Mouse (Mus musculus): Measurements from ENCODE around the gene Ccpg1os. TPM values are rescaled to one million over a fixed set of nuclear protein-coding genes. Genes with fewer than 3 reads are reported as not detected.

Ccpg1os gene
- total RNA-seq, 2 experiments from 2014 or later = 6.9 to 7.8 TPM

GRCm38 (mm10) chr9:72988706-72989105, 3.5 kb upstream of the Ccpg1os start:
- intact Hi-C loops (cut with DNase I) = no loop called here
- DNase-seq (ENCODE audit: low spot score) = no peak

- intact Hi-C loops (cut with DNase I) = loop anchor here (2.0 kb wide), 1 partner anchor 51 kb away; no protein-coding TSS in a partner anchor
- DNase-seq (ENCODE audit: low spot score) = no peak
Measured at GRCm38 (mm10) chr9:72987703-72988102, 2.5 kb upstream of the Ccpg1os start.

GRCm38 (mm10) chr9:72983066-72983465, 2.1 kb downstream of the Ccpg1os start:
- no peak for DNase-seq (ENCODE audit: low spot score)
- intact Hi-C loops (cut with DNase I) = no loop called here

- DNase-seq (ENCODE audit: low spot score) = no peak
- intact Hi-C loops (cut with DNase I) = no loop called here
Measured at GRCm38 (mm10) chr9:72975242-72975641, 9.9 kb downstream of the Ccpg1os start.

- no peak for DNase-seq (ENCODE audit: low spot score)
- intact Hi-C loops (cut with DNase I) = no loop called here
Measured at GRCm38 (mm10) chr9:72974734-72975133, 10.4 kb downstream of the Ccpg1os start.

GRCm38 (mm10) chr9:72972984-72973383, 12.2 kb downstream of the Ccpg1os start:
- no peak for DNase-seq (ENCODE audit: low spot score)
- intact Hi-C loops (cut with DNase I) = no loop called here

GRCm38 (mm10) chr9:72972435-72972834, 12.7 kb downstream of the Ccpg1os start:
- no peak for DNase-seq (ENCODE audit: low spot score)
- intact Hi-C loops (cut with DNase I) = no loop called here

GRCm38 (mm10) chr9:72969874-72970273, 15.3 kb downstream of the Ccpg1os start:
- no peak for DNase-seq (ENCODE audit: low spot score)
- intact Hi-C loops (cut with DNase I) = loop anchor here (2.0 kb wide), 1 partner anchor 121 kb away; no protein-coding TSS in a partner anchor

- DNase-seq (ENCODE audit: low spot score) = peak; percentile 12
- intact Hi-C loops (cut with DNase I) = loop anchor here (2.0 kb wide), 1 partner anchor 122 kb away; no protein-coding TSS in a partner anchor
Measured at GRCm38 (mm10) chr9:72968349-72969061, 16.7 kb downstream of the Ccpg1os start.

- DNase-seq (ENCODE audit: low spot score) = no peak
Measured at GRCm38 (mm10) chr9:72961959-72962358, 23.2 kb downstream of the Ccpg1os start.

GRCm38 (mm10) chr9:72961346-72961745, 23.8 kb downstream of the Ccpg1os start:
- DNase-seq (ENCODE audit: low spot score) = no peak
- intact Hi-C loops (cut with DNase I) = no loop called here

More at GRCm38 (mm10) chr9:72961959-72962358, 23.2 kb downstream of the Ccpg1os start:
- intact Hi-C loops (cut with DNase I) = no loop called here

- DNase-seq (ENCODE audit: low spot score) = peak; percentile 52
- intact Hi-C loops (cut with DNase I) = no loop called here
Measured at GRCm38 (mm10) chr9:72958521-72959450, 26.4 kb downstream of the Ccpg1os start, which contains the start of the genes Dyx1c1 and Gm44503. Dyx1c1 (plus strand) TSS chr9:72958785. Gm44503 (plus strand) TSS chr9:72958852.

- intact Hi-C loops (cut with DNase I) = no loop called here
- no peak for DNase-seq (ENCODE audit: low spot score)
Measured at GRCm38 (mm10) chr9:72955546-72955945, 29.6 kb downstream of the Ccpg1os start.

GRCm38 (mm10) chr9:72954746-72955145, 30.4 kb downstream of the Ccpg1os start:
- DNase-seq (ENCODE audit: low spot score) = no peak
- intact Hi-C loops (cut with DNase I) = no loop called here

- intact Hi-C loops (cut with DNase I) = no loop called here
- DNase-seq (ENCODE audit: low spot score) = no peak
Measured at GRCm38 (mm10) chr9:72949572-72949971, 35.6 kb downstream of the Ccpg1os start.

GRCm38 (mm10) chr9:72947010-72947409, 38.2 kb downstream of the Ccpg1os start:
- no peak for DNase-seq (ENCODE audit: low spot score)
- intact Hi-C loops (cut with DNase I) = no loop called here

GRCm38 (mm10) chr9:72944286-72944685, 40.9 kb downstream of the Ccpg1os start:
- no peak for DNase-seq (ENCODE audit: low spot score)
- intact Hi-C loops (cut with DNase I) = no loop called here

GRCm38 (mm10) chr9:72943424-72943823, 41.8 kb downstream of the Ccpg1os start:
- no peak for DNase-seq (ENCODE audit: low spot score)
- intact Hi-C loops (cut with DNase I) = no loop called here

- intact Hi-C loops (cut with DNase I) = no loop called here
- DNase-seq (ENCODE audit: low spot score) = no peak
Measured at GRCm38 (mm10) chr9:72936301-72936700, 48.9 kb downstream of the Ccpg1os start.

GRCm38 (mm10) chr9:72935309-72935708, 49.9 kb downstream of the Ccpg1os start:
- no peak for DNase-seq (ENCODE audit: low spot score)
- intact Hi-C loops (cut with DNase I) = no loop called here
